ENCODE assay signal across 11 mouse cellular contexts in genomic region chr9:80167089-80167488, GRCm38 (mm10). TPM values are rescaled to one million over a fixed set of nuclear protein-coding genes. Genes with fewer than 3 reads are reported as not detected.
DNase-seq lines count a peak whose midpoint lies in the region; ATAC-seq lines count a peak whose summit lies in the region.
"Had no signal": no experiment of that assay in that cellular context is flagged by ENCODE, and none has a peak within 500 bp of the region (broad histone marks: within the 10 kb centered on the region; RNA-seq: fewer than 3 reads in every experiment).

No protein-coding gene starts in this region.

- no peak for DNase-seq in heart, postnatal 14 days
- DNase-seq in liver, embryonic 11.5 days (ENCODE audit: low spot score), result peak; percentile 9
- peak; percentile 85 for DNase-seq in kidney, adult 9 months
- no peak for DNase-seq in spleen, postnatal 36 days (ENCODE audit: low spot score in 2 of 2)
- no peak for DNase-seq in left cerebral cortex, adult 18-20 months (ENCODE audit: low spot score in 2 of 2)
- DNase-seq: cerebellum, adult 9-10 months; spleen, adult 18-20 months had no signal

- 69% methylated on average over 4 of the region's 4 CpGs for WGBS in heart, embryonic 11.5 days (ENCODE audit: insufficient replicate concordance)
- 68% methylated on average over 4 of the region's 4 CpGs for WGBS in liver, embryonic 11.5 days
- 65% methylated on average over 4 of the region's 4 CpGs for WGBS in liver, embryonic 12.5 days (ENCODE audit: insufficient replicate concordance)
- 50% methylated on average over 4 of the region's 4 CpGs for WGBS in stomach, embryonic 14.5 days

- H3K9me3 ChIP-seq in heart, embryonic 11.5 days (replicated peaks; ENCODE audit: control insufficient read depth, low read length), result no peaks in the 10 kb centered on the region
- no peaks in the 10 kb centered on the region for H3K9me3 ChIP-seq in liver, embryonic 11.5 days (ENCODE audit: control insufficient read depth, low read length)
- H3K9me3 ChIP-seq in liver, embryonic 12.5 days (replicated peaks), result no peaks in the 10 kb centered on the region
- H3K9me3 ChIP-seq in stomach, embryonic 14.5 days (ENCODE audit: control insufficient read depth, low read depth, low read length), result no peaks in the 10 kb centered on the region
- H3K9me3 ChIP-seq: forebrain, embryonic 10.5 days had no signal

- no peak overlapping the region for H3K9ac ChIP-seq in heart, embryonic 11.5 days (ENCODE audit: low read depth, low read length)
- H3K9ac ChIP-seq in liver, embryonic 11.5 days (ENCODE audit: low read depth, low read length), result no peak overlapping the region
- no peak overlapping the region for H3K9ac ChIP-seq in liver, embryonic 12.5 days
- H3K9ac ChIP-seq in stomach, embryonic 14.5 days (replicated peaks; ENCODE audit: low read depth, low read length), result no peak overlapping the region

- H3K4me3 ChIP-seq in heart, embryonic 11.5 days (ENCODE audit: low read depth, low read length), result no peak overlapping the region
- H3K4me3 ChIP-seq in liver, embryonic 11.5 days (ENCODE audit: low read depth, low read length), result no peak overlapping the region
- H3K4me3 ChIP-seq in liver, embryonic 12.5 days, result no peak overlapping the region
- no peak overlapping the region; the same call in 1 of the 2 replicates for H3K4me3 ChIP-seq in stomach, embryonic 14.5 days (ENCODE audit: low read depth, low read length)
- H3K4me3 ChIP-seq: forebrain, embryonic 10.5 days had no signal

- H3K4me1 ChIP-seq in heart, embryonic 11.5 days (ENCODE audit: control insufficient read depth, insufficient read depth, low read length), result no peaks in the 10 kb centered on the region
- peaks cover 4% of the 10 kb centered on the region; the same call in 1 of the 2 replicates for H3K4me1 ChIP-seq in liver, embryonic 11.5 days (replicated peaks; ENCODE audit: control insufficient read depth, insufficient read depth, low read length)
- peaks cover 13% of the 10 kb centered on the region for H3K4me1 ChIP-seq in liver, embryonic 12.5 days
- peaks cover 7% of the 10 kb centered on the region; the same call in 1 of the 2 replicates for H3K4me1 ChIP-seq in stomach, embryonic 14.5 days (ENCODE audit: control insufficient read depth, insufficient read depth, low read length)

- H3K27me3 ChIP-seq in heart, embryonic 11.5 days (ENCODE audit: control insufficient read depth, insufficient read depth, low read length), result no peaks in the 10 kb centered on the region
- no peaks in the 10 kb centered on the region for H3K27me3 ChIP-seq in liver, embryonic 11.5 days (replicated peaks; ENCODE audit: control insufficient read depth, insufficient read depth, low read length)
- peaks cover 5% of the 10 kb centered on the region for H3K27me3 ChIP-seq in liver, embryonic 12.5 days (replicated peaks)
- no peaks in the 10 kb centered on the region for H3K27me3 ChIP-seq in stomach, embryonic 14.5 days (ENCODE audit: control insufficient read depth, insufficient read depth, low read length)

- intact Hi-C loops in heart, postnatal 14 days (cut with DNase I), result loop anchor here (5.0 kb wide), 3 partner anchors 75 to 100 kb away; partner anchors contain the start of gene Senp6

- 0 out of 2 replicates have a peak overlapping the region, but pooled peaks have one; percentile 10 for H3K27ac ChIP-seq in heart, embryonic 11.5 days (ENCODE audit: low read depth, low read length)
- no peak overlapping the region for H3K27ac ChIP-seq in liver, embryonic 11.5 days (ENCODE audit: low read depth, low read length)
- no peak overlapping the region for H3K27ac ChIP-seq in liver, embryonic 12.5 days
- peak overlapping the region; percentile 35; the same call in 1 of the 2 replicates for H3K27ac ChIP-seq in stomach, embryonic 14.5 days (ENCODE audit: low read length)
- H3K27ac ChIP-seq: forebrain, embryonic 10.5 days had no signal

- H3K36me3 ChIP-seq in heart, embryonic 11.5 days (ENCODE audit: control insufficient read depth, insufficient read depth, low read length), result no peaks in the 10 kb centered on the region
- H3K36me3 ChIP-seq in liver, embryonic 11.5 days (ENCODE audit: control insufficient read depth, insufficient read depth, low read length), result no peaks in the 10 kb centered on the region
- no peaks in the 10 kb centered on the region for H3K36me3 ChIP-seq in liver, embryonic 12.5 days
- no peaks in the 10 kb centered on the region for H3K36me3 ChIP-seq in stomach, embryonic 14.5 days (ENCODE audit: control insufficient read depth, insufficient read depth, low read length)
- H3K36me3 ChIP-seq: forebrain, embryonic 10.5 days had no signal

- peak overlapping the region; percentile 31 for H3K4me2 ChIP-seq in heart, embryonic 11.5 days
- H3K4me2 ChIP-seq in liver, embryonic 11.5 days, result no peak overlapping the region
- H3K4me2 ChIP-seq in liver, embryonic 12.5 days, result no peak overlapping the region
- peak overlapping the region; percentile 19 for H3K4me2 ChIP-seq in stomach, embryonic 14.5 days (replicated peaks; ENCODE audit: low read depth, low read length)

- no peak for ATAC-seq in heart, embryonic 11.5 days (replicated peaks; ENCODE audit: insufficient number of reproducible peaks, low FRiP score, low TSS enrichment)
- no peak for ATAC-seq in liver, embryonic 11.5 days (replicated peaks; ENCODE audit: low FRiP score)
- no peak for ATAC-seq in liver, embryonic 12.5 days
- no peak for ATAC-seq in stomach, embryonic 14.5 days (ENCODE audit: insufficient number of reproducible peaks, insufficient read depth, low FRiP score, low read depth)

RNA-seq across cellular contexts. Expression of gene Myo6, which starts 2.3 kb away (rescaled TPM):
- 13.9 and 14.1 TPM in 2 replicates for polyA plus RNA-seq in heart, embryonic 11.5 days (2014; fragmentation: Nextera tagmentation; extraction: Ambion mirVana)
- 10 to 100 TPM; 16.9 to 18.0 TPM for total RNA-seq in heart, postnatal 14 days (2021)
- 7.5 and 8.2 TPM in 2 replicates for polyA plus RNA-seq in liver, embryonic 11.5 days (2014; fragmentation: Nextera tagmentation; extraction: Ambion mirVana)
- 4.4 and 4.8 TPM in 2 replicates for polyA plus RNA-seq in liver, embryonic 12.5 days (2016; fragmentation: Nextera tagmentation; extraction: Ambion mirVana)
- polyA plus RNA-seq in stomach, embryonic 14.5 days (2014; fragmentation: Nextera tagmentation; extraction: Ambion mirVana), result 50.6 and 54.9 TPM in 2 replicates
- 10 to 100 TPM; 57.4 to 60.5 TPM for total RNA-seq in left cerebral cortex, adult 18-20 months (2021)

Comparison
In these comparisons a context has a peak if more than half of its experiments do, and no peak if none do; other contexts are left out.
1. H3K27ac ChIP-seq: peak in heart, embryonic 11.5 days (single experiment) and stomach, embryonic 14.5 days (single experiment); none in liver, embryonic 11.5 days (single experiment) and liver, embryonic 12.5 days (single experiment).
2. H3K4me2 ChIP-seq: peak in heart, embryonic 11.5 days (single experiment) and stomach, embryonic 14.5 days (single experiment); none in liver, embryonic 11.5 days (single experiment) and liver, embryonic 12.5 days (single experiment).
3. DNase-seq: peak in liver, embryonic 11.5 days (single experiment) and kidney, adult 9 months (single experiment); none in heart, postnatal 14 days (0 of 2), spleen, postnatal 36 days (0 of 2) and left cerebral cortex, adult 18-20 months (0 of 2).